Mouse (Mus musculus) embryo, embryonic 9.5 days (tissue): Measurements from ENCODE around the gene Vwa7.
A peak's percentile ranks its signal among the peaks of the same experiment; 100 is the strongest.
"Not testable (repeated sequence)": the region's sequence is repeated elsewhere in the genome, so short reads cannot be mapped to it uniquely, and the experiment has no call there.

Experiments
- DNase-seq: peaks from one replicate; pipeline ENCODE4 v3.0.0-alpha.2; 2017; ENCODE audit errors: extremely low spot score

Vwa7 gene

DNA sequence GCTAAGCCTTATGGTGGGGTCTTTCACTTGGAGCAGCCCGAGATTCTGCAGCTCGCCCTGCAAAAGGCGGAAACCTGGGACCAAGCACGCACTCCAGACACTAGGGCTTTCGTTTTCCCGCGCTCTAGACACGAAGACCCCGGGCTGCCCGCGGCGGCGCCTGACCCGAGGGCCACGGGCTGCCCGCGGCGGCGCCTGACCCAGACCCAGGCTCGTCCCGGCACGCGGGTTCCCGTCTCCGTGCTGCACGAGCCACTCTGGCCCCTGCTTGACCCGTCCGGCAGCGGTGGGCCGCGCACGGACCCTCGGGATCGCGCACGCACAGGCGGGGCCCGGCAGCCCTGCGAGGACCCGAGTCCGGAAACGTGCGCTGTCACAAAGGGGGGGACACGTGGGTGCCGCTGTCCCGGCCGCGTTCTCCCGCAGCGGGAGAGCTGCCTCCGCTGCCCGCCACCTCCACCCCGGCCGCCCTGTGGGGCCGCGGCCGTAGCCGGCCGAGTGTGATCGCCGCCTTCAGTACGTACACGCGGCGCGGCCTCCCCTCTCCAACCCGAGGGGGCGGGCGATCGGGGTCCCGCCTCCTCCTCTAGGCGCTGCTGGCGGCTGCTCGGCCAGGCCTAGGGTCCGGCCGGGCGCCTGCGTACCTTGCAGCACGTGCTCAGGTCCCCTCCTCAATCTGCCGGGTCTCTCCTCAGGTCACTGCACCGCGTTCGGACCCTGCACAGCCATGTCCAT, 15.5 kb upstream of the Vwa7 start, which contains the start of gene Vars:
Gene Vars (plus strand): TSS at position 271 of the 735 bp plus-strand sequence.
- DNase-seq, result peak; percentile 100

GRCm38 (mm10) chr17:35001452-35002152, 14.8 kb upstream of the Vwa7 start:
- DNase-seq, result no peak

DNA sequence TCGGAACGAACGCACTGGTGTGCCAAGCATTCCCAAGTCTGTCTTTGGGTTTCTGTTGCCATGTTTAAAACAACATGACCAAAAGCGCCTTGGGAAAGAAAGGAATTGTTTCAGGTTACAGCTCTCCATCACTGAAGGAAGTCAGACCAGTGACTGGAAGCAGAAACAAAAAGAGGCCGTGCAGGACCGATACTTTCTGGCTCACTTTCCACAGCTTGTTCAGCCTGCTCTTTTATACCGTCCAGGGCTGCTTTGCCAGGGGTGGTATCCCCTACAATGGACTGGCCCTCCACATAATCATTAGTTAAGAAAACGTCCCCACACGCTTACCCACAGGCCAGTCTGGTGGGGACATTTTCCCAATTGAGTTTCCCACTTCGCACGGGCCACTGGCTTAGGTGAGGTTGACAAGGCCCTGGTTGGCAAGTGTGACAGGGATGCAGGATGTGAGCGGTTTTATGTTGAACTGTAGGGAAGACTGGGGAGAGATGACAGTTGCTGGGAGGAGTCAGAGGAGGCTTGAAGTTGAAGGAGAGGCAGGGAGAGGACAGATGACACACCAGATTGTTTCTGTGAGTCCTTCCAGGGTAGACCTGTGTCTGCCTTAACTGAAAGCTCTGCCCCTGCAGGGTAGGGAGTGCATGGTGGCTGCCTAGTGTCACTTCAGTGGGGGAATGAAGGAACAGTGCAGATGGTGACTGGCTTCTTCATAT, 14.1 kb upstream of the Vwa7 start:
- DNase-seq, result no peak

- DNase-seq, result no peak
Observed at GRCm38 (mm10) chr17:35003022-35003838, 13.1 kb upstream of the Vwa7 start.

- no peak for DNase-seq
Observed at GRCm38 (mm10) chr17:35004075-35004717, 12.2 kb upstream of the Vwa7 start.

DNA sequence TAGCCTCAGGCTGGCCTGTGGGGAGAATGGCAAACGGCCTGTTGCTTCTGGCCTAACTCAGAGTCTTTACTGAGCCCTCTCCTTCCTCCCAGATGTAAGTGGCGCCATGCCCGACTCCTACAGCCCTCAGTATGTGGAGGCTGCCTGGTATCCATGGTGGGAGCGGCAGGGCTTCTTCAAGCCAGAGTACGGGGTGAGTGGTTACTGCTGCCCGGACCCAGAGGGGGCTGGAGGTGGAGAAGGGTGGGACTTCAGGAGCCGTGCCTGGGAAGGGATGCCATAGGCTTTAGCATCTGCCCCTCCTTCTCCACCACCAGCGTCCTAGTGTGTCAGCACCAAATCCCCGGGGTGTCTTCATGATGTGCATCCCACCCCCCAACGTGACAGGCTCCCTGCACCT, 11.2 kb upstream of the Vwa7 start:
- no peak for DNase-seq

DNA sequence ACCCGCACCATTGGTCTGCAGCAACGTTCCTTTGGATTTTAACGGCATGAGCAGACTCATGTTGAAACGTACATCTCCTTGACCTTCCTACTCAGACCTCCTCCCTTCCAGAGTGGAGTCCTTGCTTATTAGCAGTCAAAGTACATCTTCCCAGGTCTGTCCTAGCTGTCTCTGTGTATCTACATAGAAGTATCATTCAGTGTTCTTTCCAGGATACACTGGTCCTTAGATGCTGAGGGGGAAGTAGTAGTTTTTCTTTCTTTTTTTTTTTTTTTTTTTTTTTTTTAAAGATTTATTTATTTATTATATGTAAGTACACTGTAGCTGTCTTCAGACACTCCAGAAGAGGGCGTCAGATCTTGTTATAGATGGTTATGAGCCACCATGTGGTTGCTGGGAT, 10.5 kb upstream of the Vwa7 start:
- not testable (repeated sequence) for DNase-seq

DNA sequence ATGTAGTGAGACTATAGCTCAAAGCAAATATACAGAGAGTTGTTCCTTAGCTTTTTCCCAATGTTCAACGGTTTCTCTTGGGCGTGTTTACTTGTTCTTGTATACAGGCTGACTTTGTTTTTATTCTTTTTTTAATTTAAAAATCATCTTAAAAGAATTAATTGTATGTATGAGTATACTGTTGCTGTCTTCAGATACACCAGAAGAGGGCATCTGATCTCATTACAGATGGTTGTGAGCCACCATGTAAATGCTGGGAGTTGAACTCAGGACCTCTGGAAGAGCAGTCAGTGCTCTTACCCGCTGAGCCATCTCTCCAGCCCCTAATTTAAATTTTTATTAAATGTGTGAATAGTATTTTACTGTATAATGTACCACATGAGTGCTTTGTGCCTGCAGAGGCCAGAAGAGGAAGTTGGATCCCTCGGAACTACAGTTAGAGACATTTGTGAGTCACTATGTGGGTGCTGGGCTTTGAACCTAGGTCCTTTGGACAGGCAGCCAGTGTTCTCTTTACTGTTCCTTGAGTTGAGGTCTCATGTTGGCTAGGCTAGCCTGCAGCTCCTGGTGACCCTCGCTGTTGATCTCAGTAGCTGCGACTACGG, 8.9 kb upstream of the Vwa7 start:
- DNase-seq, result no peak

DNA sequence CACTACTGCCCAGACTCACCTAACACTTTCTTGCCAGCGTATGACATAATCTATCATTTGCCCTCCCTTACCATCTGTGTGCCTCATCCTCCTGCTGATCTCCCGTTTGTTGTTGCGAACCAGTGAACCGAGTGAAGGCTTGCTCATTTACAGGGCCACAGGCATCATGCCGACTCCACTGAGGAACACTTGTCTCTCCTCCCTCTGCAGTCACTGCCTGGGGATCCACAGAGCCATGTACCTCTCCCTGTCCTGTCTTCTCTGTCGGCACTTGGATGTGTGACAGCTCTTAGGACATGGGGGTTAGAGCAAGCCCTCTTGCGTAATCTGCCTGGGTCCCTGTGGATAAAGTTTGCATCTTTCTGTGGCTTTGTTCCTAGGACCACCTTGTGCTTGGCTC, 6.8 kb upstream of the Vwa7 start:
- no peak for DNase-seq

- DNase-seq, result no peak
Observed at GRCm38 (mm10) chr17:35011440-35011839, 4.9 kb upstream of the Vwa7 start.

DNA sequence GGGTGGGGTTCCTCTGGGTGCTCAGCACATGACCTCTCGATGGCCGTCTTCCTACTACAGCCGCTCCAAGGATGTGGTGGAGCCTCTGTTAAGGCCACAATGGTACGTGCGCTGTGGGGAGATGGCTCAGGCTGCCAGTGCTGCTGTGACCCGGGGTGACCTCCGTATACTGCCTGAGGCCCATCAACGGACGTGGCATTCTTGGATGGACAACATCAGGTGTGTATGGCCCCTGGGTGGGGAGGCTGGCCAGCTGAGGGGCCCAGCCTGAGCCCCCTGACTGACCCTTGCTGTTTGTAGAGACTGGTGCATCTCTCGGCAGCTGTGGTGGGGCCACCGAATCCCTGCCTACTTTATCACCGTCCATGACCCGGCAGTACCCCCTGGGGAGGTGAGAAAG, 3.9 kb upstream of the Vwa7 start:
- DNase-seq, result no peak

DNA sequence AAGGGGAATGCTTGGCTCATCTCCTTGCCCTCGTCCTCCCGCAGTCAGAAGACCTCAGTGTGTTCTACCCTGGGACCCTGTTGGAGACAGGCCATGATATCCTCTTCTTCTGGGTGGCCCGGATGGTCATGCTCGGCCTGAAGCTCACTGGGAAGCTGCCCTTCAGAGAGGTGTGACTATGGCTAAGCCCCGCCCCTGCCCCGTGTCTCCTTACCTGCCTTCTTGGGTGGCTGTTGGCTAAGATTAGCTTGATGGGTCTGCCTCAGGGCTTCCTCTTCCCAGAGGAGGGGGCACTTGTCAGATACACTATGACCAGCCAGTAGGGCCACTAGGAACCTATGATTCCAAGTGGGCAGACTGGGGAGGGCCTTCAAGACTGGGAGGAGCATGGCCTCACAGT, 3.2 kb upstream of the Vwa7 start:
- no peak for DNase-seq

DNA sequence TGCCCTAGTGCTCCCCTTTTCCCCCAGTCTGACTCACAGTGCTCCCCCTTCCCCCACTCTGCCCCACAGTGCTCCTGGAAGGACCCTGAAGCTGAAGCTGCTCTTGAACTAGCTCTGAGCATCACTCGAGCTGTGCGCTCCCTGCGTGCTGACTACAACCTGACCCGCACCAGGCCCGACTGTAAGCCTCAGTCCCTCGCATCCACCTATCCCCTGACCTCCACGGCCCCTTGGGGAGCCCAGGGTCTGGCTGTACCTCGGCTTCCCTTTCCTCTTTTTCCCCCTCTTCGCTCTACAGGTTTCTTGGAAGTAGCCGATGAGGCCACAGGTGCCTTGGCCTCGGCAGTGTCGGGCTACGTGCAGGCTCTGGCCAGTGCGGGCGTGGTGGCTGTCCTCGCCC, 1.1 kb upstream of the Vwa7 start:
- no peak for DNase-seq

- DNase-seq, result no peak
Observed at GRCm38 (mm10) chr17:35016791-35017705, 669 bp downstream of the Vwa7 start.

GRCm38 (mm10) chr17:35017706-35018030, 1.3 kb downstream of the Vwa7 start:
- DNase-seq, result no peak

DNA sequence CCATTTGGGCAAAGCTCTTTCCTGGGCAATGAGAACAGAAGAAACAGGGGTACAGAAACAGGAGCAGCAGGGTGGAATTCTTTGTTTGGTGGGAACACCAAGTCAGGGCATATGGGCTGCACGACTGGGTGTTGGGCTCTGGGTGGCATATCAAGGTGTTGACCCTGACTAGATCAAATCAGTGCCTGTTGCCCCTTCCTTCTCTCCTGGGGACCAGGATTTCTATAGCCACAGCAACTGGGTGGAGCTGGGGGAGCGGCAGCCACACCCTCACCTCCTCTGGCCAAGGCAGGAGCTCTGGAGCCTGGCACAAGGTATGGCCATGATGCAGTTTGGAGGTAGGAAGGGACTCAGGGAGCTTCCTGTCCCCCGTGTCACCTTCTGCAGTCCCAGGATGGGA, 1.8 kb downstream of the Vwa7 start:
- DNase-seq, result no peak

- no peak for DNase-seq
Observed at GRCm38 (mm10) chr17:35019894-35020293, 3.5 kb downstream of the Vwa7 start.

DNA sequence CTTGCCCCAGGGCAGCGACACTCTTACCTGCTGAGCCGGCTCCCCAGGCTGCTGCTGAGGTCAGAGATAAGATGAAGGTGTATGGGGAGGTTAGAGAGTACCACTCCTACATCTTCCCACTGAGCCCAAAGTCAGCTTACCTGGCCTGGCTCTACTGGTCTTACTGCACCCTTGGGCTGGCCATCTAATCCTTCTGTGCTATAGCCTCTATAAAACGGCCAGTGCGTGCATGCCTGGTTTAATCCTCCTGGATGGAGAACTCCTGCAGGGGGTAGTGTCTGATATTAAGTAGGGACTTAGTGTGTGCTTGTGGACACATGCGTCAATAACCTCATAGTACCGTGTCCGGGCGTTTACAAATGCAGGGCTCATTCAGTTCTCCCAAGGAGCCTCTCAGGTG, 4.2 kb downstream of the Vwa7 start:
- DNase-seq, result no peak

- DNase-seq, result peak; percentile 92
Observed at GRCm38 (mm10) chr17:35021163-35021808, 4.9 kb downstream of the Vwa7 start.
